Mouse (Mus musculus) kidney, adult 2 months (tissue): ENCODE measurements at regions not wholly inside any gene's neighbourhood (a gene's known extent, or its start where the extent isn't known, plus 50 kb on each side); places are given as distances from the start of the nearest gene placed in this dataset.

Experiments used
- DNase-seq: peaks from one replicate; pipeline ENCODE4 v3.0.0; 2021
- H3K27ac ChIP-seq: fragments of 200-500 bp; 2 replicates; pipeline ENCODE4 v1.5.1; 2012; ENCODE audit warnings: low read depth, low read length, control low read depth, inconsistent platforms; ENCODE audit not compliant: insufficient read depth
- H3K27me3 ChIP-seq: fragments of 200-500 bp; replicated peaks from 2 replicates; pipeline ENCODE4 v1.6.1; 2012; ENCODE audit warnings: mild to moderate bottlenecking, moderate library complexity, low read length, inconsistent platforms; ENCODE audit not compliant: control insufficient read depth, insufficient read depth
- H3K36me3 ChIP-seq: fragments of 200-500 bp; 2 replicates; pipeline ENCODE4 v1.6.1; 2012; ENCODE audit warnings: mild to moderate bottlenecking, moderate library complexity, low read length, inconsistent platforms; ENCODE audit not compliant: control insufficient read depth, insufficient read depth
- H3K4me1 ChIP-seq: fragments of 200-500 bp; 2 replicates; pipeline ENCODE4 v1.6.1; 2011; ENCODE audit warnings: low read length; ENCODE audit not compliant: control insufficient read depth, insufficient read depth
- H3K4me3 ChIP-seq: fragments of 200-500 bp; 2 replicates; pipeline ENCODE4 v1.5.1; 2011; ENCODE audit warnings: mild to moderate bottlenecking, low read depth, low read length, control low read depth; ENCODE audit not compliant: insufficient read depth
- CTCF ChIP-seq: fragments of 200-500 bp; conservative IDR thresholded peaks from 2 replicates; pipeline ENCODE4 v1.5.1; 2011; ENCODE audit warnings: low read depth, mild to moderate bottlenecking, control low read depth, low read length, moderate library complexity, mixed read lengths; ENCODE audit not compliant: insufficient read depth, insufficient read length
- POLR2A ChIP-seq: fragments of 200-500 bp; IDR thresholded peaks from one replicate; pipeline ENCODE4 v1.6.1; 2011; ENCODE audit warnings: low read depth, low read length, control low read depth
- WGBS: fragments of 180-500 bp; shearing (Covaris S2); methylation state at CpG from one replicate; pipeline ENCODE4 v1.1.7; 2018; 5-methylcytosine and 5-hydroxymethylcytosine counted together

DNA sequence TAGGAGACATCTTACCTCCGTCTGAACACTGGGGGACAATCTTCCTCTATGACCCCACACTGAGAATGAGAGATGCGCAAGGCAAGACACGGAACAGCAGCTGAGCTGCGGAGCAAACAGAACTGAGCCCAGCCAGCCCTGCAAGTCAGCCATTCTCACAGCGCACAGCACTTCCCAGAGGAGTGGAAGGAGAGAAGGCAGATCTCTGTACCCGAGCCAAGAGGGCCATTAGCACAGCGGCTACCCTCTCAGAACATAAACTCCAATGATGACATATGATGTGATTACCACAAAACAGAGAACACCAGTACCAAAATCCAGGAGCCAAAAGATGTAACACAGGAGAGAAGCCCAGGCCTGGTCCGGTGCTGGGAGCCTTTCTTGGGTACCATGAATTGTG lies 72.3 kb upstream of the Cplx2 start:
- WGBS: 88% methylated on average over 8 of the region's 8 CpGs
- no peak for DNase-seq

DNA sequence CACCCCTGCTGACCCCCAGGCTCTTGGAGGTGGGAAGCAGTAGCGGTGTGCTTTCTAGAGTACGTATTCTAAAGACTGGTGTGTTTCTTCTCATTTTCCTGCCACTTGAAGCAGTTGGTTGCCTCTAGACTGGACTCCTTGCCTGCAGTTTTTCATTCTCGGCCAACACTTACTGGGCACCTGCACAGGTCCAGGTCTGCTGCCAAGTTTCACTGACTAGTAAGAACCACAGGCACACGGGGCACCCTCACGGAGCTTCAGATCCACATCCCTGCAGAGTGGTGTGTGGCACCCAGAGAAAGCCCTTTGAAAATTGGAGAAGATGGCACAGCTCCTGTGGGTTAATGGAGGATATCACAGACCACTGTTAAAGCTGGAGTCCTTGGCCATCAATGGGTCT lies 71.9 kb upstream of the Cplx2 start:
- WGBS: 83% methylated on average over 5 of the region's 5 CpGs

More for the DNA sequence above, 72.3 kb upstream of the Cplx2 start:
- H3K27ac ChIP-seq: no peak overlapping the region
- H3K4me3 ChIP-seq: no peak overlapping the region
- H3K4me1 ChIP-seq: peaks cover 8% of the 10 kb centered on the region
- TF ChIP-seq POLR2A (no peak), CTCF (no peak)
- no peaks in the 10 kb centered on the region for H3K36me3 ChIP-seq
- no peaks in the 10 kb centered on the region for H3K27me3 ChIP-seq

DNA sequence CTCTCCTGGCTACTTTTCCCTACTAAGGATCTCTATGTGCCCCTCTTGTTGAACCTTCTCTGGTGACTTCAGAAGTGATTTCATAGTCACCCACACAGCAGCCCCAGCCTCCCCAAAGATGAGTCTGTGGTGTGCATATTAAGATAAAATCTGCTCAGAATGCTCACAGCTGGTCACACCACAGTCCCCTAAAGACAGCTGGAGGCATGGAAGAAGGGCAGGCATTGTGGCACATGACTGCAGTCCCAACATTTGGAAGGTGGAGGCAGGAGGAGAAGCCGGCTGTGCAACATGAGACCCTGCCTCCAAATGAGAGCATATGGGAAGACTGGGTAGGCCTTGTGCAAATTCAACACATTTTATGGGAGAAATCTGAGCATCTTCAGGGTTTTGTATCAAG lies 70.0 kb upstream of the Cplx2 start:
- no peak for DNase-seq
- Histone ChIP-seq H3K4me3 (no peak overlapping the region), H3K36me3 (no peaks in the 10 kb centered on the region), H3K27ac (no peak overlapping the region), H3K27me3 (no peaks in the 10 kb centered on the region), H3K4me1 (peaks cover 10% of the 10 kb centered on the region)
- WGBS: 81% methylated on average over 1 of the region's 1 CpGs
- TF ChIP-seq POLR2A (no peak), CTCF (no peak)

More for the DNA sequence above, 71.9 kb upstream of the Cplx2 start:
- peaks cover 10% of the 10 kb centered on the region for H3K4me1 ChIP-seq
- no peak overlapping the region for H3K27ac ChIP-seq
- H3K27me3 ChIP-seq: no peaks in the 10 kb centered on the region
- H3K36me3 ChIP-seq: no peaks in the 10 kb centered on the region
- TF ChIP-seq POLR2A (no peak), CTCF (no peak)
- no peak overlapping the region for H3K4me3 ChIP-seq
- peak; percentile 31 for DNase-seq

DNA sequence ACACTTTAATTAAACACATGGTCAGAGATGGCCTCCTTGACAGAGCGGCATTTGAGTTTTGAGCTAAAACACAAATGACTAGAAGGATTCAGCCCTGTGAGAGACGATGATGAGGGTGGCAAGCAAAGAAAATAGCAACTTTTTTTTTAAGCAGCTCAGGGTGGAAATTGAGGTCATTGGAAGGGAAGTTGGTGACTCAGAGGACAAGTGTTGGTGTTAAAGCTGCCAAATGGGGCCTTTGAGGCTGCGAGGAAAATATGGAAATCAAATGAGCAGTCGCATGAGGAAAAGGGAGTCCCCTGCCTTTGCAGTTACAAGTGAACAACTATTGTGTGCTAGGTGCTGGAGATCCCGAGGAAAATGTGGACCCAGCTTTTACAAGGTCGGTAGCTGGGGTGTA lies 69.5 kb upstream of the Cplx2 start:
- H3K27me3 ChIP-seq: no peaks in the 10 kb centered on the region
- no peak overlapping the region for H3K27ac ChIP-seq
- TF ChIP-seq POLR2A: no peak
- H3K4me1 ChIP-seq: peaks cover 10% of the 10 kb centered on the region
- 48% methylated on average over 6 of the region's 6 CpGs for WGBS
- no peak overlapping the region for H3K4me3 ChIP-seq
- DNase-seq: peak; percentile 30
- no peaks in the 10 kb centered on the region for H3K36me3 ChIP-seq

DNA sequence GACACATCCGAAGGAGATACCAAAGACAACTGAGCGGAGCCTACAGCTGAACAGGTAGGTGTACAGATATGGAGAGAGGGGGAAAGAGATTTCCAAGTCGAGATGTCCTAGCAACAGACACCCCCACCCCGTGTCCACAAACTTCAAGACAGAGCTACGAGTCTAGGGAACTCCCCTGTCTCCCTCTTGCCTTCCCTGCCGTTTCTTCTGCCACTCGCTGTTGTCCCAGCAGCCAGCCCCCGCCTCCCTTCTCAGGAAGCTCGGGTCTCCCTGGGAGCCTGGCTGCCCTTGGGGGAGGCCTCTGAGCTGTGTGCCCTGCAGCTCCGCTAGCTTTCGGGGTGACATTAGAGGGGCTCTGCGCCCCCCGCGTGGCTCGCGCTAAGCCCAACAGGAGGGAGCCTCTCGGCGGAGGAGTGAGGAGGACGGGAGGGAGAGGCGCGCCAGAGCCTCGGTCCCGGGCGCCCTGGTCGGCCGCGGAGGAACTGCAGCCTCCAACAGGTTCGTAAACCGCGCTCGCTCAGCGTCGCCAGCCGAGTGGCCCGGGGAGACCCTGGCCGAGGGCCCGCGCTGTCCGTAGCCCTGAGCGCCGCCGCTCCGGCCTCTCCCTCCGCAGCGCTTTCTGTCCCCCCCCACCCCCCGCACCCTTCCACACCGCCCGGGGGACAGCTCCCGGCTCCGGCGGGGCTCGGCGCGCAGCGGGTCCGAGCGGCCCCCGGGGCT lies 68.6 kb upstream of the Cplx2 start:
- Histone ChIP-seq H3K27ac (peak overlapping the region; percentile 96), H3K4me1 (peaks cover 10% of the 10 kb centered on the region), H3K27me3 (no peaks in the 10 kb centered on the region), H3K36me3 (no peaks in the 10 kb centered on the region), H3K4me3 (peak overlapping the region; percentile 67)
- peak; percentile 45 for DNase-seq
- WGBS: 2% methylated on average over 57 of the region's 58 CpGs
- TF ChIP-seq CTCF: no peak
- no peak for TF ChIP-seq POLR2A

DNA sequence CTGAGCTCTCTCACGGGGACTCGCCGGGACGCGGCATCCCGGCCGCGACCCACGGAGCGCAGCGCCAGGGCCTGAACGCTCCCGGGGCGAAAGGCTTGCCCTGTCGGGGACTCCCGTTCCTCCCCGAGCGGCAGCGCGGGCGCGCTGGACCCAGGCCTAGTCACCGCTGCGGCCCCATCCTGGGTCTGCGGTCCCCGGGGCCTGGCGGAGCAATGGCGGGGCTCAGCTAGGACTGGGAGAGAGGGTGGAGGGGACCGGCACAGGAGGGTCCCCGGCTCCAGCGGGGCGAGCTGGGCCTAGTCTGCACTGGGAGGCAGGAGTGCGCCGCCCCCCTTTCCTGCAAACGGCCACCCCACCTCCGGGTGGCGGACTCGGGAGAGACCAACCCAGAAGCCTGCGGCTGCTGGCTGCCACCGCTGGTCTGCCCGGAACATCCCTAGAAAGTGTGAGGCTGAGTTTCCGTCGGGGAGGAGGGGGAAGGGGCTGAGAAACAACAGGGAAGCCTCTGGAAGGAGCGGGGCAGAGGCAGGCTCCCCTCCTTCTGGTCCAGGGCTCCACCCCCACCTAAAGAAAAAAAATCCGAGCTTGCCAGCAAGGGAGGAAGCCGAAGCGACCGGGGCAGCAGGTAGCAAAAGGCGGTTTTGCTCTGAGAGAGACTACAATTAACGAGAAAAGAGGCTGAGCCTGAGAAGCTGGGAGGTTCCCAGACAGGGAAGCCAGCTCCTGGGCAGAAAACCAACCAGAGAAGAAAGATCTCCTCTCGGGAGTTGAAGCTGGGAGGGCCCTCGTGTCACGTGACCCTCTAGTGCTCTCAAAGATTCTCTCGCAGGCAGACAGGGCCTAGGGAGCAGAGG lies 67.9 kb upstream of the Cplx2 start:
- DNase-seq: peak; percentile 96
- peak overlapping the region; percentile 96 for H3K27ac ChIP-seq
- WGBS: under 1% methylated on average over 54 of the region's 54 CpGs
- peaks cover 10% of the 10 kb centered on the region for H3K4me1 ChIP-seq
- no peaks in the 10 kb centered on the region for H3K36me3 ChIP-seq
- no peaks in the 10 kb centered on the region for H3K27me3 ChIP-seq
- peak overlapping the region; percentile 67 for H3K4me3 ChIP-seq
- TF ChIP-seq CTCF (no peak), POLR2A (no peak)

DNA sequence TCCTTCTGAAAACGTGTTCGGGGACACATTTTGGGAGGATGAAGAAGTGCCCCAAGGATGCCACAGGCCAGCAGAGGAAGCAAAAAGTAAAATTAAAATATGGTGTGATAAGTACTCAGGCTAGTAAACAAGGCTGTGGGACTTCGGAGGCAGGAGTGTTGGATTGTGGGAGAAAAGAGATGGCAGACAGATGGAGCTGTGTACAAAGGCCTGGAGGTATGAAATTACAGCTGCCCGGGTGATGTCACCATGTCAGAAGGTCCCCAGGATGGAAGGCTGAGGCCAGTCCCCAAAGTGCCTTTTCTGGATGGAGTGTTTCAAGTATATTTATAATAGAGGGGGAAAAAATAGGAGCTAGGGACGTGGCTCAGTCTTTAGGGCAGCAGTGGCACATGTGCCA lies 66.9 kb upstream of the Cplx2 start:
- no peak for TF ChIP-seq CTCF
- WGBS: 51% methylated on average over 5 of the region's 5 CpGs
- no peak overlapping the region for H3K4me3 ChIP-seq
- H3K27me3 ChIP-seq: no peaks in the 10 kb centered on the region
- H3K36me3 ChIP-seq: no peaks in the 10 kb centered on the region
- H3K27ac ChIP-seq: no peak overlapping the region
- DNase-seq: no peak
- H3K4me1 ChIP-seq: peaks cover 10% of the 10 kb centered on the region
